Mouse (Mus musculus): ENCODE measurements around the gene Phldb3. TPM values are rescaled to one million over a fixed set of nuclear protein-coding genes. Genes with fewer than 3 reads are reported as not detected.

Phldb3 gene
- polyA plus RNA-seq (2012; rRNA removed), result 0.40 and 0.60 TPM in 2 replicates

DNA sequence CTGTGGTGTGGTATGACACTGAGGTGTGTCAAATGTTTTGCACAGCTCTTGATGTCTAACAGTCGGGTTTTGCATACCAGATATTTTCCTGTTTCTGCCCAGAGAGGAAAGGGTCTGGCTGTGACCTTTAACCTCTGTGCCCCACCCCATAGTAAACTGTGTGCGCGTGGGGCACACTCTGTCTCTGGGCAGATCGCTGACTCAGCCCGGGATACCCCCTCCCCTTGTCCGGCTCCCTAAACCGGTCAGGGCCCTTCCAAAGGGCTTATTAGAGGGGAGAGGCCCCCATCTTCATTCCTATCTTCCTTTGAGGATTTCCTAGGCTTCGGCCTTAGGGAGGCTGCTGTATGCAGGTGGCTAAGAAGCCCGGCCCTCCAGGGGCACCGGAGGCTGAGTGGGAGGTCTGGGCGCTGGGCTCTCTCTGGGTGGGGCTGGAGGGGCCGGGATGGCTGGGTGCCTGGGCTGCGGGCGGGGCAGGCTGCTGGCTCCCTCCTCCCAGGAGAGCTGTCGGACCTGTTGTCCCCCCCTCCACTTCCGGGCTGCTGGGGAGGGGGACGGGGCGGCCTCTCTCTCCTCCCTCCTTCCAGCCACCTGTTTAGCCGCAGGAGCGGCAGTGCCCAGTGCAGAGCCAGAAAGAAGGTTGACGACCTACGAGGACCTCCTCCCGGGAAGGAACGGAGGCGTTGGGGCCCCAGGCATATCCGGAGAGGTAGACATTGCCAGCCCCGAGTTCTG lies at the start of gene Phldb3:
Phldb3 (plus strand) TSS at position 620 of the 735 bp plus-strand sequence.

GRCm38 (mm10) chr7:24587330-24588105 lies 23.0 kb upstream of the Phldb3 start, which contains the start of the genes Ethe1 and Zfp575:
Ethe1 (plus strand) TSS chr7:24587543.
Zfp575 (minus strand) TSS chr7:24587641.

DNA sequence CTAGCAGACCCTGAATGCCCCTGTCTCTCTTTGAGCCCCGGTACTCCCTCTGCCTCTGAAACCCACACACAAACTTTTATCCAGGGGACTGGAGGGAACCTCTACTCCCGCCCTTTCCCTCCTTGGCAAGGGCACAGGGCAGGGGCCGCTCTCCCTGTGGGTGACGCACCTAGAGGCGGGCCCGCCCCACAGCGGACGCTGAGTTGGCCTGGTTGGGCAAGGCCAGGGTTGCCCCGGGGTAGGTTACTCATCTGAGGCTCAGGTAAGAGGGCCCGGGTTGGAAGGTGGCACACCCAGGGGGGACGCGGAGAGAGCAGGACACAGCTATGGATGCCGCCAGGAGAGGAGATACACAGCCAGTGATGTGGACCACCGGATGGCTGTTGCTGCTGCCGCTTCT lies 25.7 kb downstream of the Phldb3 start, which contains the start of gene Lypd3:
Lypd3 (plus strand) TSS at position 287 of the 400 bp plus-strand sequence.

GRCm38 (mm10) chr7:24676575-24676974 lies 66.0 kb downstream of the Phldb3 start, which contains the start of gene Tex101:
Tex101 (minus strand) TSS chr7:24676675.

Other genes with a start within 250 kb of the Phldb3 start
- gene Kcnn4, start 240.5 kb upstream of the Phldb3 start, polyA plus RNA-seq (2012; rRNA removed), result 7.4 and 11.9 TPM in 2 replicates
- 39.6 and 40.1 TPM in 2 replicates for gene Smg9, start 211.1 kb upstream of the Phldb3 start, polyA plus RNA-seq (2012; rRNA removed)
- not detected in 2 replicates for gene Irgc1, start 158.5 kb upstream of the Phldb3 start, polyA plus RNA-seq (2012; rRNA removed)
- gene Plaur, start 148.3 kb upstream of the Phldb3 start, polyA plus RNA-seq (2012; rRNA removed), result 1.9 and 2.7 TPM in 2 replicates
- 76.5 and 113 TPM in 2 replicates for gene Cadm4, start 128.7 kb upstream of the Phldb3 start, polyA plus RNA-seq (2012; rRNA removed)
- gene Zfp428, start 103.8 kb upstream of the Phldb3 start, polyA plus RNA-seq (2012; rRNA removed), result 87.0 and 164 TPM in 2 replicates
- not detected in 2 replicates for gene AC161166.1, start 98.3 kb upstream of the Phldb3 start, polyA plus RNA-seq (2012; rRNA removed)
- 19.9 and 20.5 TPM in 2 replicates for gene Irgq, start 80.1 kb upstream of the Phldb3 start, polyA plus RNA-seq (2012; rRNA removed)
- gene Pinlyp, start 64.6 kb upstream of the Phldb3 start, polyA plus RNA-seq (2012; rRNA removed), result 0.28 TPM in 1 of 2 replicates, not detected in the other
- gene Xrcc1, start 64.5 kb upstream of the Phldb3 start, polyA plus RNA-seq (2012; rRNA removed), result 111 and 112 TPM in 2 replicates
- 12.1 and 14.3 TPM in 2 replicates for gene Ethe1, start 23.2 kb upstream of the Phldb3 start, polyA plus RNA-seq (2012; rRNA removed)
- 0.88 and 1.4 TPM in 2 replicates for gene Zfp575, start 23.1 kb upstream of the Phldb3 start, polyA plus RNA-seq (2012; rRNA removed)
- 0.43 and 0.57 TPM in 2 replicates for gene Lypd3, start 25.8 kb downstream of the Phldb3 start, polyA plus RNA-seq (2012; rRNA removed)
- not detected in 2 replicates for gene Tex101, start 65.9 kb downstream of the Phldb3 start, polyA plus RNA-seq (2012; rRNA removed)
- not detected in 2 replicates for gene BC049730, start 98.5 kb downstream of the Phldb3 start, polyA plus RNA-seq (2012; rRNA removed)
- gene Gm4763, start 116.1 kb downstream of the Phldb3 start, polyA plus RNA-seq (2012; rRNA removed), result not detected in 2 replicates
- 0.04 and 0.06 TPM in 2 replicates for gene Cd177, start 149.5 kb downstream of the Phldb3 start, polyA plus RNA-seq (2012; rRNA removed)
- gene Ceacam10, start 166.4 kb downstream of the Phldb3 start, polyA plus RNA-seq (2012; rRNA removed), result 0.06 TPM in 1 of 2 replicates, not detected in the other

Measured in central nervous system, embryonic 11.5 days (tissue).